Mouse (Mus musculus): ENCODE results near the gene Ciao1. TPM values are rescaled to one million over a fixed set of nuclear protein-coding genes. Genes with fewer than 3 reads are reported as not detected.
A peak's percentile ranks its signal among the peaks of the same experiment; 100 is the strongest.

Gene Ciao1
- total and polyA plus RNA-seq, 2 experiments from 2014 or later, result 30.0 to 53.0 TPM

GRCm38 (mm10) chr2:127250291-127251008, 2.8 kb upstream of the Ciao1 start:
- 93% methylated on average over 9 of the region's 9 CpGs for WGBS
- Histone ChIP-seq H3K9ac (replicated peaks; ENCODE audit: low read length) (no peak overlapping the region), H3K4me1 (ENCODE audit: insufficient read depth, low read length) (peaks cover 15% of the 10 kb centered on the region), H3K36me3 (ENCODE audit: insufficient read depth, low read length) (peaks cover 3% of the 10 kb centered on the region; the same call in 1 of the 2 replicates), H3K9me3 (ENCODE audit: low read length) (no peaks in the 10 kb centered on the region), H3K27ac (no peak overlapping the region), H3K4me2 (ENCODE audit: low read depth, low read length) (no peak overlapping the region), H3K27me3 (ENCODE audit: insufficient read depth, low read length) (no peaks in the 10 kb centered on the region), H3K4me3 (ENCODE audit: low read length) (no peak overlapping the region)
- no peak for ATAC-seq
- no peak for DNase-seq (ENCODE audit: low spot score)
- TF ChIP-seq CTCF (IDR thresholded peaks at IDR 0.05; ENCODE audit: low read depth), result no peak

- peak; percentile 68 for TF ChIP-seq CTCF (IDR thresholded peaks at IDR 0.05; ENCODE audit: low read depth)
- 1% methylated on average over 39 of the region's 39 CpGs for WGBS
- H3K27ac ChIP-seq, result peak overlapping the region; percentile 91
- peaks cover 15% of the 10 kb centered on the region for H3K4me1 ChIP-seq (ENCODE audit: insufficient read depth, low read length)
- peak; percentile 77 for DNase-seq (ENCODE audit: low spot score)
- peak overlapping the region; percentile 93 for H3K4me3 ChIP-seq (ENCODE audit: low read length)
- peak; percentile 61 for ATAC-seq
- H3K27me3 ChIP-seq (ENCODE audit: insufficient read depth, low read length), result no peaks in the 10 kb centered on the region
- no peaks in the 10 kb centered on the region for H3K9me3 ChIP-seq (ENCODE audit: low read length)
- H3K9ac ChIP-seq (replicated peaks; ENCODE audit: low read length), result peak overlapping the region; percentile 92
- H3K4me2 ChIP-seq (ENCODE audit: low read depth, low read length), result peak overlapping the region; percentile 89
- peaks cover 8% of the 10 kb centered on the region; the same call in 1 of the 2 replicates for H3K36me3 ChIP-seq (ENCODE audit: insufficient read depth, low read length)
Measured at GRCm38 (mm10) chr2:127248334-127249004, 853 bp upstream of the Ciao1 start.

- no peak for ATAC-seq
- WGBS, result 98% methylated on average over 2 of the region's 2 CpGs
- TF ChIP-seq CTCF (IDR thresholded peaks at IDR 0.05; ENCODE audit: low read depth), result no peak
Measured at GRCm38 (mm10) chr2:127240065-127240464, 7.6 kb downstream of the Ciao1 start.

GRCm38 (mm10) chr2:127237897-127238610, 9.6 kb downstream of the Ciao1 start:
- H3K27me3 ChIP-seq (ENCODE audit: insufficient read depth, low read length), result no peaks in the 10 kb centered on the region
- no peak overlapping the region for H3K9ac ChIP-seq (replicated peaks; ENCODE audit: low read length)
- no peak overlapping the region for H3K27ac ChIP-seq
- no peak overlapping the region for H3K4me2 ChIP-seq (ENCODE audit: low read depth, low read length)
- H3K4me3 ChIP-seq (ENCODE audit: low read length), result no peak overlapping the region
- H3K4me1 ChIP-seq (ENCODE audit: insufficient read depth, low read length), result no peaks in the 10 kb centered on the region
- ATAC-seq (no peak), DNase-seq (ENCODE audit: low spot score) (no peak)
- no peak for TF ChIP-seq CTCF (IDR thresholded peaks at IDR 0.05; ENCODE audit: low read depth)
- H3K9me3 ChIP-seq (ENCODE audit: low read length), result no peaks in the 10 kb centered on the region
- H3K36me3 ChIP-seq (ENCODE audit: insufficient read depth, low read length), result peaks cover 84% of the 10 kb centered on the region
- WGBS, result 96% methylated on average over 11 of the region's 11 CpGs

More at GRCm38 (mm10) chr2:127240065-127240464, 7.6 kb downstream of the Ciao1 start:
- no peak for DNase-seq (ENCODE audit: low spot score)
- Histone ChIP-seq H3K27ac (no peak overlapping the region), H3K36me3 (ENCODE audit: insufficient read depth, low read length) (peaks cover 77% of the 10 kb centered on the region), H3K4me2 (ENCODE audit: low read depth, low read length) (no peak overlapping the region), H3K27me3 (ENCODE audit: insufficient read depth, low read length) (no peaks in the 10 kb centered on the region), H3K4me3 (ENCODE audit: low read length) (no peak overlapping the region), H3K4me1 (ENCODE audit: insufficient read depth, low read length) (no peaks in the 10 kb centered on the region), H3K9ac (replicated peaks; ENCODE audit: low read length) (no peak overlapping the region), H3K9me3 (ENCODE audit: low read length) (no peaks in the 10 kb centered on the region)

- Histone ChIP-seq H3K4me3 (ENCODE audit: low read length) (no peak overlapping the region), H3K9ac (replicated peaks; ENCODE audit: low read length) (no peak overlapping the region), H3K36me3 (ENCODE audit: insufficient read depth, low read length) (peaks cover 92% of the 10 kb centered on the region), H3K4me1 (ENCODE audit: insufficient read depth, low read length) (no peaks in the 10 kb centered on the region), H3K27ac (no peak overlapping the region), H3K4me2 (ENCODE audit: low read depth, low read length) (no peak overlapping the region), H3K27me3 (ENCODE audit: insufficient read depth, low read length) (no peaks in the 10 kb centered on the region), H3K9me3 (ENCODE audit: low read length) (no peaks in the 10 kb centered on the region)
- DNase-seq (ENCODE audit: low spot score) (no peak), ATAC-seq (no peak)
- WGBS, result 98% methylated on average over 3 of the region's 3 CpGs
- TF ChIP-seq CTCF (IDR thresholded peaks at IDR 0.05; ENCODE audit: low read depth), result no peak
Measured at GRCm38 (mm10) chr2:127225261-127225660, 22.4 kb downstream of the Ciao1 start.

- TF ChIP-seq CTCF (IDR thresholded peaks at IDR 0.05; ENCODE audit: low read depth), result no peak
- H3K27me3 ChIP-seq (ENCODE audit: insufficient read depth, low read length), result no peaks in the 10 kb centered on the region
- DNase-seq (ENCODE audit: low spot score), result no peak
- no peak overlapping the region for H3K4me2 ChIP-seq (ENCODE audit: low read depth, low read length)
- no peak overlapping the region for H3K4me3 ChIP-seq (ENCODE audit: low read length)
- 95% methylated on average over 5 of the region's 5 CpGs for WGBS
- no peaks in the 10 kb centered on the region for H3K9me3 ChIP-seq (ENCODE audit: low read length)
- H3K27ac ChIP-seq, result no peak overlapping the region
- H3K36me3 ChIP-seq (ENCODE audit: insufficient read depth, low read length), result peaks cover 86% of the 10 kb centered on the region
- no peak overlapping the region for H3K9ac ChIP-seq (replicated peaks; ENCODE audit: low read length)
- ATAC-seq, result no peak
- H3K4me1 ChIP-seq (ENCODE audit: insufficient read depth, low read length), result no peaks in the 10 kb centered on the region
Measured at GRCm38 (mm10) chr2:127217746-127218145, 29.9 kb downstream of the Ciao1 start.

All from hindbrain, postnatal 0 days (tissue).